Mouse (Mus musculus) stomach, postnatal 0 days (tissue): ENCODE measurements around the gene Smtnl1. TPM values are rescaled to one million over a fixed set of nuclear protein-coding genes. Genes with fewer than 3 reads are reported as not detected.

Source experiments
- ATAC-seq: fragments of 200-750 bp; cut with Nextera tagmentation; 2 replicates; pipeline ENCODE4 v1.8.0; 2017; ENCODE audit not compliant: low FRiP score, low TSS enrichment
- DNase-seq: peaks from one replicate; pipeline ENCODE4 v3.0.0-alpha.2; 2016; ENCODE audit warnings: low spot score
- H3K27ac ChIP-seq: fragments of 300-500 bp; sonication (generic); replicated peaks from 2 replicates; pipeline ENCODE4 v1.5.1; 2014; ENCODE audit warnings: mild to moderate bottlenecking, control low read depth
- H3K27me3 ChIP-seq: fragments of 300-500 bp; sonication (generic); 2 replicates; pipeline ENCODE4 v1.6.1; 2014; ENCODE audit warnings: low read length; ENCODE audit not compliant: control insufficient read depth, insufficient read depth
- H3K36me3 ChIP-seq: fragments of 300-500 bp; sonication (generic); 2 replicates; pipeline ENCODE4 v1.6.1; 2014; ENCODE audit warnings: low read length, mixed read lengths; ENCODE audit not compliant: control insufficient read depth, insufficient read depth
- H3K4me1 ChIP-seq: fragments of 300-500 bp; sonication (generic); replicated peaks from 2 replicates; pipeline ENCODE4 v1.6.1; 2014; ENCODE audit warnings: antibody characterized with exemption; ENCODE audit not compliant: control insufficient read depth, insufficient read depth
- H3K4me2 ChIP-seq: fragments of 300-500 bp; sonication (generic); replicated peaks from 2 replicates; pipeline ENCODE4 v1.6.1; 2014; ENCODE audit warnings: low read depth, mild to moderate bottlenecking, control low read depth, moderate library complexity
- H3K4me3 ChIP-seq: fragments of 300-500 bp; sonication (generic); 2 replicates; pipeline ENCODE4 v1.5.1; 2014; ENCODE audit warnings: low read depth, low read length, control low read depth
- H3K9ac ChIP-seq: fragments of 300-500 bp; sonication (generic); 2 replicates; pipeline ENCODE4 v1.6.1; 2014; ENCODE audit warnings: mild to moderate bottlenecking, low read length, control low read depth, mixed read lengths
- H3K9me3 ChIP-seq: fragments of 300-500 bp; sonication (generic); 2 replicates; pipeline ENCODE4 v1.6.1; 2016; ENCODE audit warnings: low read length; ENCODE audit not compliant: control insufficient read depth
- CTCF ChIP-seq: IDR thresholded peaks from 2 replicates; pipeline ENCODE4 v1.5.1; 2016; ENCODE audit warnings: antibody characterized with exemption, low read depth, mild to moderate bottlenecking, moderate library complexity
- EP300 ChIP-seq: optimal IDR thresholded peaks from 2 replicates; pipeline ENCODE3; 2016; ENCODE audit warnings: antibody characterized with exemption
- WGBS: fragments of 180-500 bp; shearing (Covaris S2); extraction: QIAGEN DNeasy Blood & Tissue Kit; methylation state at CpG from one replicate; pipeline ENCODE4 v1.1.7; 2014; 5-methylcytosine and 5-hydroxymethylcytosine counted together
- polyA plus RNA-seq: library from polyadenylated mRNA; unstranded; fragments of >200 nt; fragmentation: Nextera tagmentation; extraction: Ambion mirVana; gene quantifications from 2 replicates; pipeline ENCODE4 v1.2.1, GENCODE M21; 2015

Smtnl1 gene
- polyA plus RNA-seq, 1 experiment from 2014 or later = not detected

- H3K9ac ChIP-seq = peak overlapping the region; percentile 52
- H3K4me1 ChIP-seq = no peaks in the 10 kb centered on the region
- no peaks in the 10 kb centered on the region for H3K36me3 ChIP-seq
- ATAC-seq = peak; percentile 90
- H3K4me2 ChIP-seq = peak overlapping the region; percentile 52
- TF ChIP-seq CTCF (peak; percentile 27), EP300 (no peak)
- H3K27me3 ChIP-seq = no peaks in the 10 kb centered on the region
- H3K9me3 ChIP-seq = no peaks in the 10 kb centered on the region
- H3K27ac ChIP-seq = peak overlapping the region; percentile 75
- WGBS = 2% methylated on average over 14 of the region's 15 CpGs
- peak overlapping the region; percentile 38 for H3K4me3 ChIP-seq
- DNase-seq = peak; percentile 62
Observed at GRCm38 (mm10) chr2:84774751-84775150, 47.7 kb downstream of the Smtnl1 start.

GRCm38 (mm10) chr2:84773195-84773594 lies 49.3 kb downstream of the Smtnl1 start:
- Histone ChIP-seq H3K9me3 (no peaks in the 10 kb centered on the region), H3K4me3 (no peak overlapping the region), H3K4me2 (peak overlapping the region; percentile 52), H3K27me3 (no peaks in the 10 kb centered on the region), H3K4me1 (no peaks in the 10 kb centered on the region), H3K9ac (no peak overlapping the region), H3K27ac (no peak overlapping the region), H3K36me3 (no peaks in the 10 kb centered on the region)
- 70% methylated on average over 5 of the region's 5 CpGs for WGBS
- DNase-seq = no peak
- TF ChIP-seq CTCF (no peak), EP300 (no peak)
- ATAC-seq = no peak

DNA sequence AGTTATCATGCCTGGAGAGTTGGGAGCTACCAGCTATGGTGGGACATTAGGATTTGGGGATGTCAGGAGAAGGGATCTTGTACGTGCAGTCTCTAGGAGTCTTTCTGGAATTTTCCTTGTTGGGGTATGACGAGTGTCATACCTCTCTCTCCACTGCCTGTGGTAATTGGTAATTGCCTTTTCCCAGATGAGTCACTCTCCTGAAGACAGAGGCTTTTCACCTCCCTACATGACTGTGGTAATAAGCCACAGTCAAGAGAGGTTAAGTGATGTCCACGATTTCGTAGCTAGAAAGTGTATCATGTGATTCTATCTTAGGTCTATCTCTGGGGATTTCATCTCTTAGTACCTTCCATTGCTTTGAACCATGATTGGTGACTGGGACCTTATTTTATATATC lies 50.0 kb downstream of the Smtnl1 start:
- DNase-seq = no peak
- WGBS = 77% methylated on average over 4 of the region's 4 CpGs

GRCm38 (mm10) chr2:84770501-84770900 lies 52.0 kb downstream of the Smtnl1 start:
- ATAC-seq = no peak
- Histone ChIP-seq H3K9ac (no peak overlapping the region), H3K4me1 (no peaks in the 10 kb centered on the region), H3K27me3 (no peaks in the 10 kb centered on the region), H3K4me2 (no peak overlapping the region), H3K27ac (no peak overlapping the region), H3K36me3 (no peaks in the 10 kb centered on the region), H3K9me3 (no peaks in the 10 kb centered on the region), H3K4me3 (no peak overlapping the region)
- no peak for TF ChIP-seq CTCF
- TF ChIP-seq EP300 = no peak
- no peak for DNase-seq
- WGBS = 71% methylated on average over 6 of the region's 6 CpGs

More for the DNA sequence above, 50.0 kb downstream of the Smtnl1 start:
- Histone ChIP-seq H3K4me3 (no peak overlapping the region), H3K27ac (no peak overlapping the region), H3K4me1 (no peaks in the 10 kb centered on the region), H3K36me3 (no peaks in the 10 kb centered on the region), H3K9me3 (no peaks in the 10 kb centered on the region), H3K9ac (no peak overlapping the region), H3K4me2 (no peak overlapping the region), H3K27me3 (no peaks in the 10 kb centered on the region)
- no peak for ATAC-seq
- TF ChIP-seq CTCF (no peak), EP300 (no peak)

- no peak overlapping the region for H3K9ac ChIP-seq
- DNase-seq = no peak
Observed at GRCm38 (mm10) chr2:84762818-84763217, 59.6 kb downstream of the Smtnl1 start.

GRCm38 (mm10) chr2:84762295-84762694 lies 60.2 kb downstream of the Smtnl1 start:
- WGBS = 50% methylated on average over 4 of the region's 4 CpGs
- Histone ChIP-seq H3K9ac (no peak overlapping the region), H3K27ac (no peak overlapping the region), H3K4me1 (no peaks in the 10 kb centered on the region), H3K4me2 (no peak overlapping the region), H3K36me3 (no peaks in the 10 kb centered on the region), H3K27me3 (no peaks in the 10 kb centered on the region), H3K9me3 (no peaks in the 10 kb centered on the region), H3K4me3 (no peak overlapping the region)
- ATAC-seq (no peak), DNase-seq (no peak)
- TF ChIP-seq CTCF (no peak), EP300 (no peak)

More at GRCm38 (mm10) chr2:84762818-84763217, 59.6 kb downstream of the Smtnl1 start:
- no peak overlapping the region for H3K27ac ChIP-seq
- no peaks in the 10 kb centered on the region for H3K9me3 ChIP-seq
- no peak for ATAC-seq
- no peaks in the 10 kb centered on the region for H3K4me1 ChIP-seq
- H3K27me3 ChIP-seq = no peaks in the 10 kb centered on the region
- no peak for TF ChIP-seq CTCF
- TF ChIP-seq EP300 = no peak
- no peak overlapping the region for H3K4me2 ChIP-seq
- WGBS = 57% methylated on average over 1 of the region's 1 CpGs
- H3K36me3 ChIP-seq = no peaks in the 10 kb centered on the region
- no peak overlapping the region for H3K4me3 ChIP-seq
